Mouse (Mus musculus) thymus, postnatal 0 days (tissue): ENCODE data around the gene Hsd17b1. TPM values are rescaled to one million over a fixed set of nuclear protein-coding genes. Genes with fewer than 3 reads are reported as not detected.

ENCODE experiments used
- DNase-seq: peaks from one replicate; pipeline ENCODE4 v3.0.0-alpha.2; 2015; ENCODE audit warnings: low spot score
- polyA plus RNA-seq: library from polyadenylated mRNA; unstranded; fragments of >200 nt; fragmentation: Nextera tagmentation; extraction: Ambion mirVana; gene quantifications from 2 replicates; pipeline ENCODE4 v1.2.1, GENCODE M21; 2015

Gene Hsd17b1
- polyA plus RNA-seq, result 0.10 and 0.13 TPM in 2 replicates

DNA sequence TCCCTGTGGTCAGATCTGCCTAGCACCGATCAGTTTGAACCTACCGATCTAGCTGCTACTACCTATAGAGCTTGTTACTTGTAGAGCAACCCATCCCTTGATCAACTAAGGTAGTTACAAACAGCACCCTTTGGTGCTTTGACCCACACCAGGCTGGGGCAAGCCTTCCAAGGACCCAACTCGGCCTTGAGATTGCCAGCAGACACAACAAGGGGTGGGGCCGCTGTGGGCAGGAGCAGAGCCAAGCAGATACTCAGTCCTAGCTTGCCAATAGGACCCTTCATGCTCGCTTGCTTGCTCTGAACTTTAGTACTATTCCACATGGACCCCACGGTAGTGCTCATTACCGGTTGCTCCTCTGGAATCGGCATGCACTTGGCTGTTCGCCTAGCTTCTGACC is at the start of gene Hsd17b1:
Hsd17b1 (plus strand) TSS at position 291 of the 400 bp plus-strand sequence.
- DNase-seq, result no peak

DNA sequence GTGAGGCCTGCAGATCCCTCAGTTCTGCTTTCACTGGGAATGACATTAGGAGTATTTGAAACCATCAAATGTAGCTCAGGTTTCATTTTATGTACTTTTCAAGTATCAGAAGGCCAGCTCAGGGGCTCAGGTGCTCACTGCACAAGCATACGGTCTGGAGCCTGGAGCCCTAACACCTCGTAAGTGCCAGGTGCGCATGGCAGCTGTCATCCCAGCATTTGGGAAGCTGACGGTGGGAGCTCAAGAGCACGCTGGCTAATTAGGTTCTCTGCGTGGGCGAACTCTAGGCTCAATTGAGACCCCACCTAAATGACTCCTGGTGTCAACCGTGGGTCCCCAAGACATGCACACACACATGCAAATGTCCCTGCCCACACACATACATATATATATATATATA is 48.9 kb upstream of the Hsd17b1 start:
- no peak for DNase-seq

DNA sequence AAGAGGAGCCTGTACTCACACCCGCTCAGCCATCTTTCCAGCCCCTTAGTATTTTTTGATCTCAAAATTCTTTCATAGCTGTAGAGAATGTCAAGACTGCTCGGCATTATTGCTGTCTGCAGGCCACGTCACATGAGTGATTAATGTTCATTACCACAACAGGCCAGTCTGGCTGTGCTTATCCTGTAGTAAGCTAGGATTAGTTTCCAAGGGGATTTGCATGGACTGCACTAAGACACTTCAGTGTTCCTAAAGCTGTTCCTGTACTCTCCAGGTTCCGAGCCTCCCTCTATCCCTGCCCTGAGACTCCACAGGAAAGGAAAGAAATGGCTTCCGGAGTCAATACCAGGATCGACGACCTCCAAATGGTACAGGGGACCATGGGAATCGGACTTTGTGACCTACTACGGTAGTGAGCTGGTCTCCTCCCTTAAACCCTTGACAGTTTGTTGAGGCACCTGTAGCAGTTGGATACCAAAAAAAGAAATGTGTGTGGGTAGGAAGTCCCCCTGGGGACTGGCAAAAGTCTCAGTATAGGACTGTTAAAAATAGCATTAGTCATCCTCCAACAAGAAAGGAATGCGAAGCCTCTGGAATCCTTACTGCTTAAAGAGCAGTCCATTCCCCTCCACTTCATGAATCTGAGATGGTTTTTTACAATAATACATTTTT is 47.9 kb upstream of the Hsd17b1 start:
- DNase-seq, result no peak

DNA sequence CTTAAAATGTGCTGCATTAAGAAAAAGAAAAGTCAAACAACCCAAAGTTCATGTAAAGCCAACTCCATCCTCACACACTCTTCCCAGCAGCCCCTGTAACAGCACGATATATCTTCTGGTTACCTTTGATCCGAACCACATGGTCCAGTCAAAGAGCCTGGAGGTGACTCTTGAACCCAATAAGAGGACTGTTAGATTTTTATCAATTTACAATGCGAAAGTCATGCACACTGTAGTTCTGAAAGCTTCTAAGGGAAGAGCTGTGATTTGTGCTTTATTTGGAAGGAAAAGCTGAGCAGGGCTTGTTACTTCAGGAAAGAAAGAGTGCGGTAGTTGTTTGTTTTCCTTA is 47.4 kb upstream of the Hsd17b1 start:
- no peak for DNase-seq

DNA sequence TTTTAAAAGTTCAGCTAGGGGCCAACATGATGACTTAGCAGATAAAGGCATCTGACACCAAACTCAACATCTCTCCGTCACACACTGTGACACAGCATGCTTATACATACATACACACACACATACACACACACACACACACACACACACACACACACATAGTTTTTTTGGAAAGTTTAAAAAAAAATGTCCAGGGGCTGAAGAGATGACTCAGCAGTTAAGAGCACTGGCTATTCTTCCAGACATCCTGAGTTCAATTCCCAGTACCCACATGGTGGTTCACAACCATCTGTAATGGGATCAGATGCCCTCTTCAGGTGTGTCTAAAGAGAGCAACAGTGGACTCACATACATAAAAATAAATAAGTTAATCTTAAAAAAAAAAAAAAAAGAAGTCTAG is 46.7 kb upstream of the Hsd17b1 start:
- no peak for DNase-seq

GRCm38 (mm10) chr11:101033856-101034500 is 44.2 kb upstream of the Hsd17b1 start:
- DNase-seq, result no peak

GRCm38 (mm10) chr11:101034614-101035327 is 43.4 kb upstream of the Hsd17b1 start:
- DNase-seq, result no peak

DNA sequence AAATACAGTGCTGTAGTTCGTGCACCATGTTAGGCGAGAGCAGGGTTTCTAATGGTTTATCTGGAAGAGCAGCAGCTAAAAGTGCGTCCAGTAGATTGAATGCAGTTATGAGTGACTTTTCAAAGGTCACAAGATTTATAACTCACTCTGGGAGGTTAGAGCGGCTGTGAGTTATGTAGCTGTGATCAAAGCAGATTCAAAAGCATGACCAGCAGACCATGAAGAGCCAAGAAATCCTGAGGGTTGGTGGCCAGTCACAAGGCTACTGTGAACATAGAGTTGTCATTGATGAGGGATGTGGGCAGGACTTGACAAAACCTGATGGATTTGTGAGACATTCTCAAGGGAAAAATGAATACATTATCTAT is 42.9 kb upstream of the Hsd17b1 start:
- DNase-seq, result no peak

DNA sequence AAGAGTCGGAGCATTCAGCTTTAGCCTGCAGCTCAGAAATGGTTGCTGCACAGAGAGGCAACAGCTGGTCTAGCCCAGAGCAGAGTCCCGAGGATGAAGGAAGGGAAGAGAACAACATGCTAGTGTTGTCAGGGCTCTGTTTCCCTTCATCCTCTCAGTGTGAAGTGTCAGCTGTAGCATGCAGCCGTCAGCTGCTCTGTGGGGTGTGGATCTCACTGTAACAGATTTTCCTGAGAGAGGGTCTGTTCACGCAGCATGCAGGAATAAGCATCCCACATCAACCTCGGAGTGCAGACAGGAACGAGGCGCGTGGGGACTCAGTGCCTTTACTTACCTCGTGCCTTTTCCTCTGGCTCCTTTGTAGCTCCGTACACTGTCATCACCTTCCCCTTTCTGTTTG is 40.4 kb upstream of the Hsd17b1 start:
- DNase-seq, result no peak

DNA sequence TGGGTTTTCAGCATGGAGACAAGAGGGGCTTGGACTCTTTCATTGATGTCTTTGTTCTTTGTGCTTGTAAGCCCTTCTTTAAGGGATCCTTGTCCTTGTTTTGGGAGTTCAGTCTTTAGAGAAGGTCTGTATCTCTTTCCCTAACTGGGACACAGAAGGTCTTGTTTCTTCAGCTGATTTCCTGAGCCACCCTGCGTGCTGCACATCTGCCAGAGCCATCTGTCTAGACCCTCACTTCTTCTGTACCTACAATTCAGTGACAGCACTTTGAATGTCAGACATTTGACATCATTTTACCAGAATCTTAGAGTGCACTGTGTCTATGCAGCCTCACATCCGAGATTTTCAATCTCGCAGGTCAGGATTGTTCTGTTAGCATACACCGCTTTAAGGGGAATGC is 32.4 kb upstream of the Hsd17b1 start:
- no peak for DNase-seq

DNA sequence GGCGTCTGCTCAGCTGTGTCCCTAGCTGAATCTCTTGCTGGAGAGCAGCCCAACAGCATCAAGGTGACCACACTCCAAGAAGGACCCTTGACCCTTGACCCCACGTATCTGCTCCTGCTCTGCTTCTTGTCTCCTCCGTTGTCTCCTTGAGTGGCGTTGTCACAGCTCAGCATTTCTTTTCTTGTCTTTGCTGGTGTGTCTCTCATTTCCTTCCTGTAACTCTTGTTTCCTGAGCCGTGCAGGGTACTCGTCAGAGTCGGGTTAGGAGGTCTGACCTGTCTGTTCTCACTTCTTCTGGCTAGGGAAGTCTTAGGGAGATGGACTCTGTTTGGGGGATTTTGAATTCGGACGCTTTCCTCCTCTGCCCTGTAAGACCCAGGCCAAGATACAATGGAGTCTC is 31.8 kb upstream of the Hsd17b1 start:
- peak; percentile 46 for DNase-seq

GRCm38 (mm10) chr11:101047502-101047901 is 30.7 kb upstream of the Hsd17b1 start:
- DNase-seq, result peak; percentile 30

DNA sequence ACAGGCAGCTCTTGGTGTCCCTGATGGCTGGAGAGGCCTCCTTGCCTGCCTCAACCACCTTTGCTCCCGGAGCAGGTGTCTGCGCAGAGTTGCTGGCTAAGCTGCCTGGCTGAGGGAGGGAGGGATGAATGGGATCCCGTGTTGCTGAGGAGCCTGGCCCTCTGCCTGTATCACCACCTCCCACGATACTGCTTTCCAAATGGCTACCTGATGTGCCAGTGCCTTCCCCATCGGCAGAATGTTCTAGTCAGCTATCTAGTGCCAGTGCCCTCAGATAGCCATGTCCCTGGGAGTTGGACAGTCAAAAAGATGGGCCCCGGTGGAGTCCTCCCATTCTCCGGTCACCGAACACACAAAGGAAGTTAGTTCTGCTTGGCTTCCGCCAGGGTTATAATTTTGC is 27.9 kb upstream of the Hsd17b1 start:
- DNase-seq, result no peak

DNA sequence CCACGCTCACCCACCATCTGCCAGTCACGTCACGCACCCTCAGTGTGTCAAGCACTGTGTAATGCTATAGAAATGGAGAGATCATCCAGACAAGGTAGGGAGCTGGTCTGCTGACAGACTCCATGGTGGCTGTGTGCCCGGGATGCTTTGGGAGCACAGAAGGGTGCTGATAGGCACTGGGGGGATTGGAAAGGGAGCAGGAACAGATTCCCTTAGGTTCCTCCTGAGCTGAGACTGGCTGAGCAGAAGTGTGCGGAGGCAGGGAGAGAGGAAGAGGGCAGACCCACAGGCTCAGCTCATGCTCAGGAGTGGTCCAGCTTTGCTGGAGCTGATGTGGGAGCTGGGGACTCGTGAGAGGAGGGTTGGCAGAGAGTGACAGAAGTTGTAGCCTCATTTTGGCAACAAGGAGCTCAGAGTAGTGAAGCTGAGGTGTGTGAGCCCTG is 27.1 kb upstream of the Hsd17b1 start:
- DNase-seq, result no peak

- no peak for DNase-seq
Observed at GRCm38 (mm10) chr11:101051617-101052016, 26.6 kb upstream of the Hsd17b1 start.

GRCm38 (mm10) chr11:101052751-101053473 is 25.3 kb upstream of the Hsd17b1 start:
- DNase-seq, result no peak

DNA sequence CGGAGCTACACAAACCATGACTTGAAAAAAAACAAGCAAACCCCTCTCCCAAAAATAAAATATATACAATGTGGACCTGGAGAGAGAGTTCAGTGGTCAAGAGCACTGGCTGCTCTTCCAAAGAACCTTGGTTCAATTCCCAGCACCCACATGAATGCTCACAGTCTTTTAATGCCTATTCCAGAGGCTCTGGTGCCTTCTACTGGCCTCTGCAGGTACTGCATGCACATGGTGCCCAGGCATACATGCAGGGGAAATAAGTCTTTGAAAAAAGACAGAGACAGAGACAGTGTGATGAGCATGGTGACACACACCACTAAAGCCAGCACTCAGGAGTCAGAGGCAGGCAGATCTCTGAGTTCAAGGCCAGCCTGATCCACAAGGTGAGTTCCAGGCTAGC is 24.2 kb upstream of the Hsd17b1 start:
- DNase-seq, result no peak

GRCm38 (mm10) chr11:101055418-101055817 is 22.8 kb upstream of the Hsd17b1 start:
- DNase-seq, result no peak

DNA sequence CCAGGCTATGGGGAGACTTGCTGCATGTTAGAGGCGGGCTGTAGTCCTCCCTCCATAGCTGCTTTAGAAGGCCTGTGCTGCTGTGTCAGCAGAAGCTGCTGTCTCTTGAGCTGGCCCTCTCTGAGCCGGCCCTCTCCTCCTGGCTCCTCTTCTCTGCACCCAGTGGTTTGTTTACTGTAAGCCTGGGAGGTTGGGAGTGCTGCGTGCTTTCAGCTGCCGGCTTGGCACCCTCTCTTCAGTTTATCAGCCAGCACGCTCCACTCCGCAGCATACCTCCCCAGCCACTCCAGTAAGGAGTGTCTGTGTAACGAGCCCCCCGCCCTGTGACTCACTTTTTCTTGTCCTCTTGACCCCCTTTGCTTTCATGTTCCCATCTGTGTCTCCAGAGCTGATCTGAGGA is 21.3 kb upstream of the Hsd17b1 start:
- DNase-seq, result no peak

GRCm38 (mm10) chr11:101057860-101058259 is 20.4 kb upstream of the Hsd17b1 start:
- DNase-seq, result peak; percentile 89

DNA sequence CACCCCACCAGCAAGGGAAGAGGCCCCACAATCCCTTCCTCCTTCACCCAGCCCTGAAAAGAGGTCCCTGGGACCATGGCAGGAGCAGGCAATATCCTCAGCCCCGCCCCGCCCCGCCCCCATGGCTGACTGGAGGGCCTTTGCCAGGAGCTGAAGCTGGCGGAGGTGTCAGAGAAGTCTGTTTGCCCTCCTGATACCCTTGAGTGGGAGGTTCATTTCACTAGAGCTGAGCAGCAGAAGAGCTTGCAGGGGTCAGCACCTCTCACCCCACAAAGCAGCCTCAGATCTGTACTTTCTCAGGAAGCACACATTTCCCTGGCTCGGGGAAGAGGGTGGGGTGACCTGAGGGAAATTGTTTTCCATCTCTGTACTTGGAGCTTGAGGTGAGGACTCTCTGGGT is 19.5 kb upstream of the Hsd17b1 start:
- DNase-seq, result no peak

DNA sequence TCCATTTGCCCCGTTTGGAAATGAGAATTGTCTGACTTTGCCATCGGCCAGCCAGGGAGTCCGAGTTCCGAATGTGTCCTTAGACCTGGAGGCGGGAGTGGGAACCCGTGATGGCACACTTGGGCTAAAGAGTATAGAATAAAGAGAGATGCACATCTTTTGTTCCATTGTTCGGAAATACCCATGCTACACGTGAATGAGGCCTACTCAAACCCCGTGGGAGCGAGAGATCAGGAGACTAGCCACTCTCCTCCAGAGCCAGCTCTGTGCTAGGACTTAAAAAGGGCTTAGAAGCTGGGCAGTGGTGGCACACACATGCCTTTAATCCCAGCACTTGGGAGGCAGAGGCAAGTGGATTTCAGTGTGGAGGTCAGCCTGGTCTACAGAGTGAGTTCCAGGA is 18.7 kb upstream of the Hsd17b1 start:
- DNase-seq, result no peak
